Mouse (Mus musculus) frontal cortex, postnatal 14 days (tissue): ENCODE results near the gene Bbs4.
A peak's percentile ranks its signal among the peaks of the same experiment; 100 is the strongest.
"Not testable (repeated sequence)": the region's sequence is repeated elsewhere in the genome, so short reads cannot be mapped to it uniquely, and the experiment has no call there.

ENCODE experiments used
- DNase-seq, 2 experiments: peaks; one replicate each; pipeline ENCODE4 v3.0.0; 2022; ENCODE audit warnings: low spot score in 2 of 2

The Bbs4 gene

GRCm38 (mm10) chr9:59353253-59353639 lies at the start of gene Bbs4:
Gene Bbs4, minus strand, starts transcription at chr9:59353508.
- peak; percentile 65 to 86 for DNase-seq

GRCm38 (mm10) chr9:59389086-59389485 lies 35.8 kb upstream of the Bbs4 start:
- no peak for DNase-seq

DNA sequence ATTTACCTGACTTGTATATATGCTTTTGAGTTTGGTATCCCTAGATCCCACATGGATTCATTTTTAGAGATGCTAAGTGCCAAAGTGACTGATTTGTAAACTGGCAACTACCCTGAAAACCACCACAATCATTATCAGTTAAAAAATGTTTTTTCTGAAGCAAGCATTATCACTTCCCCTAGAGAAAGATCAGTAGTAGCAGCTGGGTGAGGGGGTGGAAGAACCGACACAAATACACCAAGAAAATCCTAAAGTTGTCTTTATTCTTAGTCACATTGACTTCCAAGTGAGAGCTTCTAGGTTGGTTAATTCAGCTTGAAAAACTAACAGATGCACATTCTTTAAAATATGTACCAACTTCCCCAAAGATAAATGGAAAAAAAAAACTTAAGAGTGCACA lies 35.0 kb upstream of the Bbs4 start:
- no peak for DNase-seq

DNA sequence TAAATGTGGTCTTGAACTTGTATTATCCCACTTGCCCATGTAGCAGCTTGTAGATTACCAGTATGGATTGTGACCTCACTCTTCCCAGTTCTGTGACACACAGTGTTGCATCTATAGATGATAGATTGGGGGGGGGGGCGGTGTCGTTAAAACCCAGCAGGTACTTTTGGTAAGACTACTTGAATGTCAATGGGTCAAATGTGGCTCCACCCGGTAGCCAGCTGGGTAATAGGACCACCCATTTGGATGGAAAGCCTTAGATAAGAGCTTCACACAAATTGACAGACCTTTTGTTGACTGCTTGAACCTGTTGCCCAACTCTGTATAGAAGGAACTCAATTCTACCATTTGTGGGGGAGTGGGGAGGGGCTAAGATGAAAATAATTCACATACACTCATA lies 34.2 kb upstream of the Bbs4 start:
- no peak for DNase-seq

DNA sequence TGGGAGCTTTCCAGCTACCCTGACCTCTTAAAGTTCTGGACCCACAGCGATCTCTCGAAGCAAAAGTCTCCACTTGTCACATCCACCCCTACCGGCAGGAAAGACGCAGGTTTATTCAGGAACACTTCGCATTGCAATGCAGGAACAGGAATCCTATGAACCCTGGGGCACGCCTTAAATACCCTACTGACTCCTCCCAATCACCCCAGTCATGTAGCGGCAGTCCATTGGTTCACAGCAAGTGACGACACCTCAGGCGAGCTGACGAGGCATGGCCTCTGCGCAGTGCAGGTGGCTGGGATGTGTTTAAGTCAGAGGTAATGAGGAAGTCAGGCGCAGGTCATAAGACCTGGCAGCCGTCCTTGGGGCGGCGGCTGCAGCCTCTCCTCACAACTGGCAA lies 22.3 kb upstream of the Bbs4 start:
- DNase-seq = no peak

DNA sequence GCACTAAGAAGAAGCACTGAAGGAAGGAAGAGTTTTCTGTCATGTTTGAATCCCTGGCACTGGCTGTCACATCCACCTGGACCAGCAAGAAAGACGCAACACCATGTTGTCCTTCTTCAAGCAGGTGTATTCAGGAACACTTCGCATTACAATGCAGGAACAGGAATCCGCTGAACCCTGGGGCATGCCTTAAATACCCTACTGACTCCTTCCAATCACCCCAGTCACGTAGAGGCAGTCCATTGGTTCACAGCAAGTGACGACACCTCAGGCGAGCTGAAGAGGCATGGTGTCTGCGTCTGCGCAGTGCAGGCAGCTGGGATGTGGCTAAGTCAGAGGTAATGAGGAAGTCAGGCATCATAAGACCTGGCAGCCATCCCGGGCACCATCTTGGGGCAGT lies 16.3 kb upstream of the Bbs4 start:
- DNase-seq = no peak

GRCm38 (mm10) chr9:59369220-59369619 lies 15.9 kb upstream of the Bbs4 start:
- no peak for DNase-seq

GRCm38 (mm10) chr9:59360487-59360886 lies 7.2 kb upstream of the Bbs4 start:
- not testable (repeated sequence) for DNase-seq

- not testable (repeated sequence) for DNase-seq
Observed at GRCm38 (mm10) chr9:59358041-59358440, 4.7 kb upstream of the Bbs4 start.

DNA sequence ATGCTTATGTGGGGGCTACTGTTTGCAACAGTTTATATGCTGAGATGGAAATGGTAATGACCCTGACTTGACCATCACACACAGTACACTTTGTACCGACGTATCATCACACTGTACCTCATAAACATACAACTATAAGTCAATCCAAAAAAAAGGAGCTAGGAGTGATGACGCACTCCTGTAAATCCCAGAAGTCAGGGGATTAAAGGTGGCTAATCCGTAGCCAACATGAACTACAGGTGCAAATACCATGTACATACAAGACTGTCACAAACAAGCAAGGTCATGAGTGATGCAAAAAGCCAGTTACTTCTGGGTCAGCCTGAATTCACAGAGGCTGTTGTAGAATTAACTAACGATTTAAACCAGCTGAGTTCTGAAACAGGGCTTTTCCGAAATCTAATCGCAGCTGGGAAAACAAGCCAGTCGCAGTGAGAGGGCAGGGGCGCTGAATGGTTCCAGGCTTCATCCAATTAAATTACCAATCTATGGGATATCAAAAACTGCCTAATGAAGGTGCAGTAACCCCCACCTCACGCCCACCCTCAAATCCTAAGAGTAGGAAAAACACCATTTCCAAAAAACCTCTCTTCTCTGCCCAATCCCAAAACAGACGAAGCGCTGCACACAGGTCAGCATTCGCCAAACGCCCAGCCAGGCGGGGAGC lies 589 bp downstream of the Bbs4 start:
- DNase-seq = no peak

- DNase-seq = no peak
Observed at GRCm38 (mm10) chr9:59346176-59346575, 7.1 kb downstream of the Bbs4 start.

DNA sequence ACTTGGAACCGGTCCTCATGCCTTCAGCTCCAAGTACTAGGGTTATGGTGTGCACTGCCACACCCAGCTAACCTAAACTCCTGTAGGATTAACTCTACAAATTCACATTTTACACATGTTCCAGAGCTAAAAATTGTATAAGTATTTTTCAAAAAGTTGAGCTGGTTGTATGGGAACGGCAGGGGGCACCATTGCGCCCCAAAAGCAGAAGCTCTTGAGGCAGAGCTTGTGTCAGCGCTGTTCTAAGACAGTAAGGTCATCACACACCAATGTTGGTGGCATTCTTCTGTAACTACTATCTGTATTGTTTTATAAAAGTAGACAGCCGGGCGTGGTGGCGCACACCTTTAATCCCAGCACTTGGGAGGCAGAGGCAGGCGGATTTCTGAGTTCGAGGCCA lies 13.3 kb downstream of the Bbs4 start:
- DNase-seq = no peak

DNA sequence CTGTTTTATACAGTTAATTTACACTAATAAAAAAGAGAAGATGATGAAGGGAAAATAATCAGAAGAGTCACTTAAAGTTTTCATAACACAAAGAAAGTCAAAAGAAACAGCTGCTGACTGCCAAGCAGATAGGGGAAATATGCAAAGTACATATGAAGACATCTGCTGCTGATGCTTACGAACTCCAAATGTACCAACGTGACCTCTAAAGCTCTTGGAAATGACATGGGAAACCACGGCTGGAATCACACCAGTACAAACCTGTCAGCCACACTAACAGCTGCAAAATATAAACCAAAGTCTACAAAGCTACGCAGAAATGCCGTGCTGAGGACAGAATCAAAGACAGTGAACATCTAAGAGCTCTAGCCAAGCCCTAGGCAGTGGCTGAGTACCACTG lies 14.2 kb downstream of the Bbs4 start:
- no peak for DNase-seq

DNA sequence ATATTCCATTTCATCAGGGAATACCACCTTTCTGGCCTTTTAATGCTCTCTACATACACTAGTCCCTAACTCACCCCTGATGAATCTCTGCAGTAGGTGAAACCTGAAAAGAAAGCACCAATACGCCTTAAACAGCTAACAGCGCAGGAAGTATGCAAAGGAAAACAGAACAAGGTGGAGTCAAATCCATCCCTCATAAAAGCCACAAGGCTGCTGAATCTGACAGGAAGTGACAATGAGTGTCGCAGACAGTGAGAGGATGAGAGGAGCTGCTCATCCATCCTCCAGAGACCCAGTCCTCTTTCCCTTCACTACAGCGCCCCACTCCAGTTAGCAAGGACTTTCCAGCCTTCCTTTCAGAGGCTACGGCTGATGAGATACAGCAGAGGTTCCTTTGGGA lies 14.9 kb downstream of the Bbs4 start:
- no peak for DNase-seq

GRCm38 (mm10) chr9:59337889-59338288 lies 15.4 kb downstream of the Bbs4 start:
- no peak for DNase-seq

GRCm38 (mm10) chr9:59336539-59336938 lies 16.8 kb downstream of the Bbs4 start:
- DNase-seq = no peak

- no peak for DNase-seq
Observed at GRCm38 (mm10) chr9:59330055-59330454, 23.3 kb downstream of the Bbs4 start.

- no peak for DNase-seq
Observed at GRCm38 (mm10) chr9:59324351-59324750, 29.0 kb downstream of the Bbs4 start.

GRCm38 (mm10) chr9:59316206-59316605 lies 37.1 kb downstream of the Bbs4 start:
- DNase-seq = no peak

DNA sequence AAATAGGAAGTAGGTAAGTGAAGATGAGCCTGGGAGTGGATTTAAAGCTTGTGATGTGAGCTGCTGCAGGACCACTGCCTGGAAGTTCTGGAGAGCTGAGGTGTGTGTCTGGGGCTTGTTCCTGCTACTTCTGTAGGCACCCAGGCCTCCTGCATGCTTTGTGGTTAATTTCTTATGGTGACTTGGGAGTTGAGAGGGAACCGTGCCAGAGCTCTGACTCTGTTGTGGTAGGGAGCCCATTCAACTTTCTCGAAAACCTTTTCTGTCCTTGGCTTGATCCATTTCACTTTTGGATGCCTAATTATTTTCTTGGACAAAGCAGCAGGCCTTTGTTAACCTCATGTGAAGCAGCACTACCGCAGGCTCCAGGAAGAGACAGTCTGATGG lies 42.0 kb downstream of the Bbs4 start:
- no peak for DNase-seq

DNA sequence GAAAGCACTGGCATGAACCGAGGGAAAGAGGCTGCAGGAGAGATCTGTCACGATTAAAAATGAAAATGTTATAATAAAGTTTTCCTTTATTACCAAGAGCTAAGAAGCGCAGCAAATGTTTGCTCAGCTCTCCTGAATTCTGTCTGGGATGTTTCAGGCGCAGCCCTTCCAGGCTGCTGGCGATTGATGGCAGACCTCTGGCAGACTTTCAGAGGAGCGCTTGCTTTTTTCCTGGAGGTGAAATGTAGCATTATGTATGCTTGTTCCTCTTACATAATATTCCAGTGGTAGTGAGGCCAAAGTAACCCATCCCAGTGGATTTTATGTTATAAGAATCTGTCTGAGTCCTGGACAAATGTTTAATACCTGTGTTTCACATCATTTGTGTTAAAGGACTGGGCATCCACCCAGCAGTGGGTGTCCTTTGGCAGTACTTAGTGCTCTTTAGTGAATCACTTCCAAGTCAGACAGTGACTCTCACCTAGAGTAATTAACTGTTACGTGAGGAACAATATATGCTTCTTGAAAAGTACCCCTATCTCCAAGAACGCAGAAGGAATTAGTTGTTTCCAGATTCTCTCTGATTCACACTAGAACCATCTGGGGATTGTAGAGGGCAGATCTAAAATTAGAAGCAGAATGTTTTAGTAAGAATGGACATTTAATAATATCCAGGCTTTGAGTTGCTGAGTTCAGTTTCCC lies 42.6 kb downstream of the Bbs4 start:
- DNase-seq = no peak

GRCm38 (mm10) chr9:59307890-59308289 lies 45.4 kb downstream of the Bbs4 start:
- DNase-seq = no peak

DNA sequence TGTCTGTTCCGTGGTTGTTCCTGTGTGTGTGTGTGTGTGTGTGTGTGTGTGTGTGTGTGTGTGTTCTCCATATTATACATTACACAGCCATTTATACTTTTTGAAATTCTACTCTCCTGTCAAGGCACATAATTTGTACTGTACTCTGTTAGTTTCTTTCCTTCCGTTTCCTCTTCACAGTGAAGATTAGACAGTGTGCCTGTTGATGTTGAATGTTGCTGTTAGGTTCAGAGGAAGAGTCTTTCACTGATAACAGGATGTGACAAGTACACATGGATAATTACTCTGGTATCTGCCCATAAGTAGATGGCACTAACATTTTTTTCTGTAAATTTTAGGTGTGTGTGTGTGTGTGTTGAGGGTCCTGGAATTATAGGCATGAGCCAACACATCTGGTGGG lies 56.9 kb downstream of the Bbs4 start:
- no peak for DNase-seq

- no peak for DNase-seq
Observed at GRCm38 (mm10) chr9:59292493-59292875, 60.8 kb downstream of the Bbs4 start.
